Mouse (Mus musculus): ENCODE results near the gene Meox1. TPM values are rescaled to one million over a fixed set of nuclear protein-coding genes. Genes with fewer than 3 reads are reported as not detected.

Meox1 gene
- polyA plus RNA-seq, 1 experiment, result 0.02 TPM

GRCm38 (mm10) chr11:101867513-101868052 is 26.6 kb downstream of the Meox1 start:
- TF ChIP-seq MYOD1 (IDR thresholded peaks at IDR 0.05; ENCODE audit: control insufficient read depth, insufficient read length, low read depth), result no peak
- TF ChIP-seq CEBPB (IDR thresholded peaks at IDR 0.05; ENCODE audit: low read depth), result no peak
- no peak for TF ChIP-seq MYOG (IDR thresholded peaks at IDR 0.05; ENCODE audit: control insufficient read depth, extremely low read depth, insufficient read length)
- no peak for TF ChIP-seq USF1 (IDR thresholded peaks at IDR 0.05; ENCODE audit: low read depth)
- TF ChIP-seq CTCF (IDR thresholded peaks at IDR 0.05; ENCODE audit: control insufficient read depth, insufficient read depth, insufficient read length), result no peak
- no peak for TF ChIP-seq MAX (IDR thresholded peaks at IDR 0.05)
- TF ChIP-seq FOSL1 (IDR thresholded peaks at IDR 0.05; ENCODE audit: insufficient read depth, low read length, poor library complexity, severe bottlenecking), result no peak
- Histone ChIP-seq H3K79me2 (ENCODE audit: control insufficient read depth, insufficient read depth) (no peaks in the 10 kb centered on the region), H3ac (ENCODE audit: control insufficient read depth, insufficient read length, low read depth) (no peak overlapping the region), H3K4me3 (ENCODE audit: insufficient read depth, poor library complexity, severe bottlenecking) (no peak overlapping the region), H3K36me3 (ENCODE audit: control insufficient read depth, insufficient read depth) (no peaks in the 10 kb centered on the region), H3K27me3 (ENCODE audit: control insufficient read depth, insufficient read depth, insufficient read length) (peaks cover 24% of the 10 kb centered on the region), H3K79me3 (ENCODE audit: low read depth) (no peaks in the 10 kb centered on the region)

GRCm38 (mm10) chr11:101858742-101859141 is 35.4 kb downstream of the Meox1 start:
- Histone ChIP-seq H3K79me2 (ENCODE audit: control insufficient read depth, insufficient read depth) (no peaks in the 10 kb centered on the region), H3K4me3 (ENCODE audit: insufficient read depth, poor library complexity, severe bottlenecking) (no peak overlapping the region), H3K27me3 (ENCODE audit: control insufficient read depth, insufficient read depth, insufficient read length) (peaks cover 11% of the 10 kb centered on the region), H3K79me3 (ENCODE audit: low read depth) (no peaks in the 10 kb centered on the region), H3K36me3 (ENCODE audit: control insufficient read depth, insufficient read depth) (no peaks in the 10 kb centered on the region), H3ac (ENCODE audit: control insufficient read depth, insufficient read length, low read depth) (no peak overlapping the region)
- TF ChIP-seq MYOG (IDR thresholded peaks at IDR 0.05; ENCODE audit: control insufficient read depth, extremely low read depth, insufficient read length), result no peak
- no peak for TF ChIP-seq CEBPB (IDR thresholded peaks at IDR 0.05; ENCODE audit: low read depth)
- TF ChIP-seq USF1 (IDR thresholded peaks at IDR 0.05; ENCODE audit: low read depth), result no peak
- no peak for TF ChIP-seq MYOD1 (IDR thresholded peaks at IDR 0.05; ENCODE audit: control insufficient read depth, insufficient read length, low read depth)
- no peak for TF ChIP-seq CTCF (IDR thresholded peaks at IDR 0.05; ENCODE audit: control insufficient read depth, insufficient read depth, insufficient read length)
- TF ChIP-seq FOSL1 (IDR thresholded peaks at IDR 0.05; ENCODE audit: insufficient read depth, low read length, poor library complexity, severe bottlenecking), result no peak
- TF ChIP-seq MAX (IDR thresholded peaks at IDR 0.05), result no peak

GRCm38 (mm10) chr11:101855950-101856712 is 38.0 kb downstream of the Meox1 start:
- Histone ChIP-seq H3K4me3 (ENCODE audit: insufficient read depth, poor library complexity, severe bottlenecking) (no peak overlapping the region), H3K79me2 (ENCODE audit: control insufficient read depth, insufficient read depth) (no peaks in the 10 kb centered on the region), H3K27me3 (ENCODE audit: control insufficient read depth, insufficient read depth, insufficient read length) (no peaks in the 10 kb centered on the region), H3ac (ENCODE audit: control insufficient read depth, insufficient read length, low read depth) (no peak overlapping the region), H3K36me3 (ENCODE audit: control insufficient read depth, insufficient read depth) (no peaks in the 10 kb centered on the region), H3K79me3 (ENCODE audit: low read depth) (no peaks in the 10 kb centered on the region)
- TF ChIP-seq MAX (IDR thresholded peaks at IDR 0.05) (no peak), MYOD1 (IDR thresholded peaks at IDR 0.05; ENCODE audit: control insufficient read depth, insufficient read length, low read depth) (no peak), CEBPB (IDR thresholded peaks at IDR 0.05; ENCODE audit: low read depth) (no peak), FOSL1 (IDR thresholded peaks at IDR 0.05; ENCODE audit: insufficient read depth, low read length, poor library complexity, severe bottlenecking) (no peak), CTCF (IDR thresholded peaks at IDR 0.05; ENCODE audit: control insufficient read depth, insufficient read depth, insufficient read length) (no peak), MYOG (IDR thresholded peaks at IDR 0.05; ENCODE audit: control insufficient read depth, extremely low read depth, insufficient read length) (no peak), USF1 (IDR thresholded peaks at IDR 0.05; ENCODE audit: low read depth) (no peak)

GRCm38 (mm10) chr11:101851042-101851441 is 43.1 kb downstream of the Meox1 start:
- Histone ChIP-seq H3ac (ENCODE audit: control insufficient read depth, insufficient read length, low read depth) (no peak overlapping the region), H3K79me3 (ENCODE audit: low read depth) (no peaks in the 10 kb centered on the region), H3K36me3 (ENCODE audit: control insufficient read depth, insufficient read depth) (no peaks in the 10 kb centered on the region), H3K79me2 (ENCODE audit: control insufficient read depth, insufficient read depth) (no peaks in the 10 kb centered on the region), H3K4me3 (ENCODE audit: insufficient read depth, poor library complexity, severe bottlenecking) (no peak overlapping the region), H3K27me3 (ENCODE audit: control insufficient read depth, insufficient read depth, insufficient read length) (no peaks in the 10 kb centered on the region)
- TF ChIP-seq FOSL1 (IDR thresholded peaks at IDR 0.05; ENCODE audit: insufficient read depth, low read length, poor library complexity, severe bottlenecking), result no peak
- TF ChIP-seq MAX (IDR thresholded peaks at IDR 0.05), result no peak
- TF ChIP-seq MYOG (IDR thresholded peaks at IDR 0.05; ENCODE audit: control insufficient read depth, extremely low read depth, insufficient read length), result no peak
- TF ChIP-seq MYOD1 (IDR thresholded peaks at IDR 0.05; ENCODE audit: control insufficient read depth, insufficient read length, low read depth), result no peak
- TF ChIP-seq CEBPB (IDR thresholded peaks at IDR 0.05; ENCODE audit: low read depth), result no peak
- TF ChIP-seq CTCF (IDR thresholded peaks at IDR 0.05; ENCODE audit: control insufficient read depth, insufficient read depth, insufficient read length), result no peak
- TF ChIP-seq USF1 (IDR thresholded peaks at IDR 0.05; ENCODE audit: low read depth), result no peak

- Histone ChIP-seq H3K79me2 (ENCODE audit: control insufficient read depth, insufficient read depth) (no peaks in the 10 kb centered on the region), H3K27me3 (ENCODE audit: control insufficient read depth, insufficient read depth, insufficient read length) (no peaks in the 10 kb centered on the region), H3K36me3 (ENCODE audit: control insufficient read depth, insufficient read depth) (no peaks in the 10 kb centered on the region), H3K4me3 (ENCODE audit: insufficient read depth, poor library complexity, severe bottlenecking) (no peak overlapping the region), H3K79me3 (ENCODE audit: low read depth) (no peaks in the 10 kb centered on the region), H3ac (ENCODE audit: control insufficient read depth, insufficient read length, low read depth) (no peak overlapping the region)
- TF ChIP-seq FOSL1 (IDR thresholded peaks at IDR 0.05; ENCODE audit: insufficient read depth, low read length, poor library complexity, severe bottlenecking) (no peak), MAX (IDR thresholded peaks at IDR 0.05) (no peak), MYOG (IDR thresholded peaks at IDR 0.05; ENCODE audit: control insufficient read depth, extremely low read depth, insufficient read length) (no peak), CEBPB (IDR thresholded peaks at IDR 0.05; ENCODE audit: low read depth) (no peak), MYOD1 (IDR thresholded peaks at IDR 0.05; ENCODE audit: control insufficient read depth, insufficient read length, low read depth) (no peak), USF1 (IDR thresholded peaks at IDR 0.05; ENCODE audit: low read depth) (no peak), CTCF (IDR thresholded peaks at IDR 0.05; ENCODE audit: control insufficient read depth, insufficient read depth, insufficient read length) (no peak)
Measured at GRCm38 (mm10) chr11:101849286-101849685, 44.9 kb downstream of the Meox1 start.

Data from C2C12 (cell line).